Mouse (Mus musculus) testis, adult 2 months (tissue): ENCODE results near the gene Cavin1.

Experiments used
- CTCF ChIP-seq: fragments of 200-500 bp; IDR thresholded peaks from 2 replicates; pipeline ENCODE4 v1.5.1; 2012; ENCODE audit warnings: low read depth, mild to moderate bottlenecking, inconsistent platforms, low read length, moderate library complexity; ENCODE audit not compliant: control insufficient read depth, insufficient read depth, insufficient replicate concordance
- POLR2A ChIP-seq: fragments of 200-500 bp; IDR thresholded peaks from 2 replicates; pipeline ENCODE4 v1.6.1; 2012; ENCODE audit warnings: low read depth, mild to moderate bottlenecking, inconsistent platforms, low read length, moderate library complexity; ENCODE audit not compliant: control insufficient read depth

- no peak for TF ChIP-seq CTCF
- TF ChIP-seq POLR2A, result no peak
These were observed 22.4 kb downstream of the Cavin1 start for GRCm38 (mm10) chr11:100948317-100948716.
